ENCODE assay signal across 7 mouse cellular contexts in genomic region chr1:36134584-36134983, GRCm38 (mm10).
A peak's percentile ranks its signal among the peaks of the same experiment; 100 is the strongest.
DNase-seq lines count a peak whose midpoint lies in the region; ATAC-seq and TF ChIP-seq lines count a peak whose summit lies in the region.

No protein-coding gene starts in this region.

- 2% methylated on average over 3 of the region's 3 CpGs for WGBS in cerebellum, adult 2 months
- 3% methylated on average over 3 of the region's 3 CpGs for WGBS in intestine, embryonic 16.5 days
- WGBS in midbrain, embryonic 15.5 days: 1% methylated on average over 3 of the region's 3 CpGs

- no peaks in the 10 kb centered on the region for H3K27me3 ChIP-seq in cerebellum, adult 2 months (ENCODE audit: control insufficient read depth, insufficient read depth, low read length)
- H3K27me3 ChIP-seq in intestine, embryonic 16.5 days (replicated peaks; ENCODE audit: control insufficient read depth, insufficient read depth, low read length): no peaks in the 10 kb centered on the region
- no peaks in the 10 kb centered on the region for H3K27me3 ChIP-seq in midbrain, embryonic 15.5 days (replicated peaks)

- H3K9ac ChIP-seq in intestine, embryonic 16.5 days (ENCODE audit: low read depth, low read length): no peak overlapping the region
- H3K9ac ChIP-seq in midbrain, embryonic 15.5 days: no peak overlapping the region

- no peak overlapping the region for H3K27ac ChIP-seq in cerebellum, adult 2 months (ENCODE audit: insufficient read depth, low read length)
- H3K27ac ChIP-seq in intestine, embryonic 16.5 days (ENCODE audit: low read length): no peak overlapping the region
- H3K27ac ChIP-seq in midbrain, embryonic 15.5 days: no peak overlapping the region

- peak; percentile 72 for DNase-seq in T-cell, adult 2 months (ENCODE audit: low spot score)
- DNase-seq in cerebellum, adult 2 months: peak; percentile 51 to 72
- peak; percentile 30 to 65 for DNase-seq in frontal cortex, postnatal 14 days (ENCODE audit: low spot score in 2 of 2)
- DNase-seq in left cerebral cortex, postnatal 36 days (ENCODE audit: low spot score in 2 of 2): peak; percentile 58 to 66
- peak; percentile 87 to 91 for DNase-seq in spleen, postnatal 10 days (ENCODE audit: low spot score in 2 of 2)

- ATAC-seq in intestine, embryonic 16.5 days: peak; percentile 39; the same call in 1 of the 2 replicates
- peak; percentile 73 for ATAC-seq in midbrain, embryonic 15.5 days (replicated peaks)

- TF ChIP-seq CTCF in cerebellum, adult 2 months (IDR thresholded peaks at IDR 0.05; ENCODE audit: borderline replicate concordance, insufficient read depth, low read depth, low read length): peak; percentile 85

- H3K4me2 ChIP-seq in intestine, embryonic 16.5 days (ENCODE audit: low read depth, low read length): no peak overlapping the region
- H3K4me2 ChIP-seq in midbrain, embryonic 15.5 days: no peak overlapping the region

- H3K4me1 ChIP-seq in cerebellum, adult 2 months (ENCODE audit: control insufficient read depth, insufficient read depth, low read length): no peaks in the 10 kb centered on the region
- H3K4me1 ChIP-seq in intestine, embryonic 16.5 days (ENCODE audit: control insufficient read depth, insufficient read depth, low read length): no peaks in the 10 kb centered on the region; the same call in none of the 2 replicates
- H3K4me1 ChIP-seq in midbrain, embryonic 15.5 days: no peaks in the 10 kb centered on the region

- H3K4me3 ChIP-seq in cerebellum, adult 2 months (replicated peaks; ENCODE audit: insufficient read depth, low read depth, low read length): no peak overlapping the region
- H3K4me3 ChIP-seq in intestine, embryonic 16.5 days (ENCODE audit: low read length): no peak overlapping the region
- no peak overlapping the region for H3K4me3 ChIP-seq in midbrain, embryonic 15.5 days

- intact Hi-C loops in left cerebral cortex, postnatal 36 days (cut with DNase I): loop anchor here (1.0 kb wide), 1 partner anchor 63 kb away; no protein-coding TSS in a partner anchor

- no peaks in the 10 kb centered on the region for H3K36me3 ChIP-seq in intestine, embryonic 16.5 days (ENCODE audit: control insufficient read depth, insufficient read depth, low read length)
- no peaks in the 10 kb centered on the region for H3K36me3 ChIP-seq in midbrain, embryonic 15.5 days (replicated peaks)

- H3K9me3 ChIP-seq in intestine, embryonic 16.5 days (ENCODE audit: control insufficient read depth, low read length): no peaks in the 10 kb centered on the region
- no peaks in the 10 kb centered on the region for H3K9me3 ChIP-seq in midbrain, embryonic 15.5 days

- TF ChIP-seq POLR2A in cerebellum, adult 2 months (IDR thresholded peaks at IDR 0.05; ENCODE audit: borderline replicate concordance, insufficient read depth, low read length): no peak
